Mouse (Mus musculus): ENCODE measurements around the gene Plek2.

GRCm38 (mm10) chr12:78903313-78903712 is 3.5 kb downstream of the Plek2 start:
- no peak for TF ChIP-seq CTCF (IDR thresholded peaks at IDR 0.05; ENCODE audit: low read depth)
- no peak for TF ChIP-seq EP300 (optimal IDR thresholded peaks at IDR 0.05)
